Mouse (Mus musculus): ENCODE measurements around the gene Atg16l2.

Gene Atg16l2

DNA sequence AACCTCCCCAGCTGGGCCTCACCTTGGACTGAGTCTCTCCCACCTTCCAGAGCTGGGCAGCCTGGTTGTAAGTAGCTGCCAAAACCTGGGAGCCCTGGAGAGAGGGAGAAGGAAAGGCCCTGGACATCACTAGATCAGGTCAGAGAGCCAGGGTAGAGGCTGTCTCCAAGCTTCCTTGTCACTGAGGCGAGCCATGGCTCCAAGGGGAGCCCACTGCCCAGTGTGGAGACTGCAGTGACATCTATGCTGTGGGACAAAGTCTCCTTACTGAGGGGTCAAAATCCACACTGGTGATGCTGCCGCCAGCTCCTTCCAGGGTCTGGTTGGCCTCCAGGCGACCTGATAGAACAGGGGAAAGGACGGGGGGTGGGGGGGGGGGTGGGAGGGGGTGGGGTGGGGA is 10.0 kb downstream of the Atg16l2 start:
- DNase-seq (ENCODE audit: low read depth), result no peak

DNA sequence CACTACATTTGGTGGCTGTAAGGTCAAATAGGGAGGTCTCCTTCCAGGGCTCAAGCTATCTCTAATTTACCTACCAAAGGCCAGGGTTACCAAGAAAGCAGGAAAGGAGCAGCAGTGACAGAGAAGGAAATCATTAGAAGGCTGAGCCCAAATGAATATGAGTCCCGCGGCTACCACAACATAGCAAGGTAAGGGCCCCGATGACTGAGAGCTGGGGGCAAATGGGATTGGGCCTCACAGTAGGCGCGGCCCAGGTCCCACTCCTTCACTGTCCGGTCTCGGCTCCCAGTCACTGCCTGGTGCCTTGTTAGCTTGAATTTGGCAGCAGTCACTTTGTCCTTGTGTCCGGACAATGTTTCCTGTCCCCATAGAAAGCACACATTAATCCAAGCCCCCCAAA is 10.4 kb downstream of the Atg16l2 start:
- DNase-seq (ENCODE audit: low read depth), result no peak

DNA sequence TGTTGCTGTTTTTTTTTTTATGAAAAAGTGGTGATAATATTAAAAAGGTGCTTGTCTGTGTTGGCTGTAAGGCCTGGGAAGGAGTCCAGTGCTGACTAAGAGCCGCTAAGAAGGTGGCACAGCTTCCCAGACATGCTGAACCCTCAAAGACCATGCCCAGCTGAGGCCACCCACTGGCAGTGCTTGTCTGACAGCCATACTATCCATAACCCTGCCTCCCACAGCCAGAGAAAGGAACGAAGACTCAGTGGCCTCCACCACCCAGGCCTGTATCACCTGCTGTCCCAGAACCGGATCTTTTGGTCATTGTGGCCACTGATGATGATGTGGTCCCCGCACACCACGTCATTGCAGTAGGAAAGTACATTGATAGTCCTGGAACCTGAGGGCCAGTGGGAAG is 10.8 kb downstream of the Atg16l2 start:
- no peak for DNase-seq (ENCODE audit: low read depth)

DNA sequence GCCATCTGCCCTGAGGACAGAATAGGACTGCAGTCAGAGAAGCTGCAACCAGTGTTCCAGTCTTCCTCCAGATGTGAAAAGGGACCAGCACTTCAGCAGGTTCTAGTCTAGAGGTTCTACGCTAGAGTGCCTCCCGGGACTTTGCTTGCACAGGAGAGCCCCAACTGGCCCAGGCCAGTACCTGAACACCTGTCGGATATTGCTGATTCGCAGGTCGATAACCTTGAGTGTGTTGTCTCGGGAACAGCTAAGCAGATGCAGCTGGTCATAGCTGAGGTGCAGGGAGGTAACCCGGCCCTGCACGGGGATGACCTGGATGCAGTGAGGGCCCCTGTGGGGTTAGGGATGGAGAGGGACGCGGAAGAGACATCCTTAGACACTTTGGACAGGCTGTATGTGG is 11.7 kb downstream of the Atg16l2 start:
- no peak for DNase-seq (ENCODE audit: low read depth)

DNA sequence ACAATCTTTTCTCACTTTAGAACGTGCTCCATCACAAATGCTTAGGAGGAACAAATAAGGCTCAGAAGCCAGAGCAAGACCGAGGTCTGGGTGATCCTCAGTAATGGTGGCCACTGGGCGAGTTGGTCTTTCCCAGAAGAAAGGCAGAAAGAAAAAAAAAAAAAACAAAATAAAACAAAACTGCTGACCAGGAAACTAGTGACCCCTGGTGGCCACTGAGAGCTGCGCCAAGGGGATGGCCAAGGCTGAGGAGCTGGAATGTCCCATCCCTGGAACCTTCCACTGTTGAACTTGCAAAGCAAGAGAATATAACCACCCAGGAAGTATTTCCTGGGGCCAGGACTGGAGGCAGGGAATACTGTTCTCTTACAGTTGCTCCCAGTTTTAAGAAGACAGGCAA is 13.6 kb downstream of the Atg16l2 start:
- peak; percentile 70 for DNase-seq (ENCODE audit: low read depth)

DNA sequence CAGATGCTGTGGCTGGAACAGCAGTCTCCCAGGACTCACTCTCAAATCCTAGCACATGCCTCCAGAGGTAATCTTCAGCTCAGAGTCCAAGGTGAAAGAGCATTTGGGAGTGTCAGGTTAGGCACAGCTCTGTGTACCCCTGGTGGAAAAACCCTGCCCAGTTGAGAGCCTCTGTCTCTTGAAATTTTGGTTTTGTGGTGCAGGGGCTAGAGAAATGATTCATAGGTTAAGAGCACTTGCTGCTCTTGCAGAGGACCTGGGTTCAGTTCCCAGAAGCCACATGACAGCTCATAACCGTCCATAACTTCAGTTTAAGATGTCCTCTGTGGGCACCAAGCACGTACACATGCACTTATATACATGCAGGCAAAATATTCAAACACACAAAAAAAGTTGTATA is 14.2 kb downstream of the Atg16l2 start:
- DNase-seq (ENCODE audit: low read depth), result peak; percentile 57

DNA sequence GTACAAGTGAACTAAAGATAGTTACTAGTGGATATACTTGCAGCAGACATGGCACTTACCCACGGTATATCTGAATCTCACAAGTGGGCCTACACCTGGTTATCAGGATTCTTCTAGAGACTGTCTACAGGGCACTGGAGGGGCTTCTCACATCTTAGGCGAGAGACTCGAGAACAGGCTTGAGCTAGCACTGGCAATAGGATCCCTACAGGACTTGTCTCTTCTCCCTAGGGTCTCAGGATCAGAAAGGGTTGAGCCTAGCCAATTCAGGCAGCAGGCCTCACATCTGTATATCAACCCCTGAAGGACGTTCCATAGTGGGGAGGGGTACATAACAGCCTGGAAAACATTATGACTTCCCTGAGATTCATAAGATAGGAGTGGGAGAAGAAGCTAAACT is 15.2 kb downstream of the Atg16l2 start:
- no peak for DNase-seq (ENCODE audit: low read depth)

DNA sequence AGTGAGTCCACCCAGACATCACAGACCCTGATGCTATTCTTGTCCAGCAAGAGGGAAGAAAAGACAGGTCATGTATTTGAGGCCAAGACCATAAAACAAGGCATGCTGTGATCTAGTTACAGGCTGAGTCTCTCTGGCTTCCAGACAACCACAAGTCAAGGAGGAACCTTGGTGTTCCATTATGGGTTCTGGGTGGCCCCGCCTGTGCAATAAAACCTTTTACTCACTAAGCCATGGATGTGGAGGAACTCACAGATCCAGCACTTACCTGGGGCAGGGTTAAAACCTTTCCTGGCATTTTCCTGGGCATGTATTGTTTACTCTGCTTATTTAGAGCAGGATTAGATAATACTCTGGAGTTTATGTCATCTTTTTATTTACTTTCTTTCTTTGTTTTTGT is 17.5 kb downstream of the Atg16l2 start:
- no peak for DNase-seq (ENCODE audit: low read depth)

DNA sequence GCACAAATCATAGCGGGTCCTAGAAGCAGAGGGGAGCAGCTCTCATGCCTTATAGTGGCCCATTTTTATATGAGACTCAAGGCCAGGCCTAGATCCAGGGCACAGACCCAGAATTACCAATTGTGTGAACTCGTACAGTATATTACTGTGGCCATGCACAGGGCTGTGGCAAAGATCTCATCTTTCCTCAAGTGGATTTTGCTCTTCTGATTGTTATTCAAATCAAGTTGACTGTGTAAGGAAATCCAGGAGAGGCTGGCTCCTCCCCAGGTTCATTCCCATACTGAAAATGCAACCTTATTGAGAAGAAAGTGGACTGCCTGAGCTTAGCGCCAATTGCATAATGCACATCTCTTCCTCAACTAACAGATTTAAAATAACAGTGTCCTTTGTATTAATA is 19.3 kb downstream of the Atg16l2 start:
- no peak for DNase-seq (ENCODE audit: low read depth)

DNA sequence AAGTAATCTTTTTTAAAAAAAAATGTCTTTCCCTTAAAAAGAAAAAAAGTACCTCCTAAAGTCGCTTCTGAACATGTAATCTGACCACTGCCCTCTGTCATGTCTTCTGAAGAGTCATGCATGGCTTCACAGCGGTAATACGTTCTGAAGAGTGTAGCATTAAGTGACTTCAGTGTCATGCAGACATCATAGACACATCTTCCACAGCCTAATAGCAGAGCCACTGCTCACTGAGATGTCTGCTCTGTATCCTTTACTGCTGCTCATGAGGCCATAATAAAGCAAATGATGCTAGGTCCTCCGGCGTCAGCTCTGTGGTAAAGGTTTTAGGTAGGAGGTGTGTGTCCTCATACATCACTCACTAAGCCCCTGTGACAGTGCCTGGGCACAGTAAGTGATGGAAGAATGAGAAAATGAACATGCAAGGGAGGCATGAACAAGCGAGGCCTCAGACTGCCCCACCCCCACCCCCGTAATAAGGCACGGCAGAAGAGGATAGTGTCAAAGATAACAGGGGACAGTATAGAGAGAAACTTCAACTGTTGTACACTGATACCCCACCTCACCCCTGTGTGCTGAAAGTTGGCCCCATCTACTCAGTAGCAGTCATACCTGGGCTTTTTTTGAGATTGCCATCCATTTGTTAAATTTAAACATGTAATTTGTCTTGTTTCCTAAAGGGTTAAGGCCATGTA is 29.4 kb downstream of the Atg16l2 start:
- no peak for DNase-seq (ENCODE audit: low read depth)

DNA sequence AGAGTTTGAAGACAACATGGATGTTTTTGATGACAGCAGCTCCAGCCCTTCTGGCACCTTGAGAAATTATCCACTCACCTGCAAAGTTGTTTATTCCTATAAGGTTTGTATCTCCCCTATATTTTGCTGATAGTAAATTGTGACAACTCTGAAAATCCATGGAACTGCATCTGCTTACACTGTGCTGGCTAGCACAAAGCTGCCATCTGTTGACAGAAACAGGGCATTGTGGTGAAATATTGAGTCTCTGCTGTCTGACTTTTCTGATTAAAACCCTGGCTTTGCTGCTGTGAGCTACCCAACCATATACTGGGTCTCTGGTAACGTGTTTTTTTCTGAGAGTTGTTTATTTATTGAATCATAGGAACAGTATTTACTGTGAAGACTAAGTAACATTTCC is 30.4 kb downstream of the Atg16l2 start:
- DNase-seq (ENCODE audit: low read depth), result no peak

DNA sequence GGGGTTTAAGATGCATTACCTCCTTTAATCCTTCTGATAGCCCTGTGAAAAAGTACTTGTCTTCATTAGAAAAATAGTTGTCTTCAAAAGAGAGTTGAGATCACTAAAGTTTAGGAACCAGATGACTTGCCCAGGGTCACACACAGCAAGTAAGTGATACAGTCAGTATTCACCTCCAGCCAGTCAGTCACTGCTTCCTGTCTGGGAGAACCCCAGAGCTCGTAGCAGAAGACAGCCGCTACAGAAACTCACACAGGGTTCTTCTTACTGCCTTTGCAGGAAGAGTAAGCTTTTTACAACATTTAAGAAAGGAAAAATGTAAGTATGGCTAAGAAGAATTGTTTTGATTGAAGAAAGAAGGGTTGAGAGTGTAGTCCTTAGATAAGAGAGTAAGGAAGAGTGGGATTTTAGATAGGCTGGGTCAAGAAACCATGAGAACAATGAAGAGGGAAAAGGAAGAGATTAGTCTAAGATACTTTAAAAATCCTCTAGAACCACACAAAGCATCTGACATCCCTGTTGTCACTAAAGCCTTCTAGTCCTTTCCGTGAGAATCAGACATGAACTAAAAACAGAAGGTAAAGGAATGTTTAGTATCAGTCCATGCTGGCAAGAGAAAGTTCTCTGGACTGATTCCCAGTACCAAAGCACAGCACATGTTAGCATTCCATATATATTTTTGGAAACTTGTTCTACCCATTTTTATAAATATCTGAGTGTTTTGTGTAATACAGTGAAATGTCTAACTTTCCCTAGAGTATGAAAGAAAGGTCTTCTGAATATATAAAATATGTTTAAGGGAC is 34.4 kb downstream of the Atg16l2 start:
- DNase-seq (ENCODE audit: low read depth), result no peak

DNA sequence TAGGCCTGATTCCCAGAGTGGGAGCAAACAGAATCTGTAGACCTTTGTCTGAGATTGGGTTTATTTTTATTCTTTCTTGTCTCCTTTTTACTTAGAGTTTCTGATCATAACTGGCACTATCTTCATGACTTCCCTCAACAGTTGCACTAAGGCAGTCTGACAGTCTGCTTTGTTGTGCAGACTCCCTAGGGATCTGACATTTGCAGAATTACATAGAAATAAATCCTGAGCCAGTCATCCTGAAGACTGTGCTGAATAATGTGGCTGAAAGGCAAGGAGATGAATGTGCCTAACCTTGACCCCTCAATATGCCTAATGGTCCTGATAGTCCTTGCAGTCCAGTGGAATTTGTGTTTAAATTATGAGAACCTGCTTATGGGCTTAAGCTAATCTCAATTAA is 38.5 kb downstream of the Atg16l2 start:
- no peak for DNase-seq (ENCODE audit: low read depth)

DNA sequence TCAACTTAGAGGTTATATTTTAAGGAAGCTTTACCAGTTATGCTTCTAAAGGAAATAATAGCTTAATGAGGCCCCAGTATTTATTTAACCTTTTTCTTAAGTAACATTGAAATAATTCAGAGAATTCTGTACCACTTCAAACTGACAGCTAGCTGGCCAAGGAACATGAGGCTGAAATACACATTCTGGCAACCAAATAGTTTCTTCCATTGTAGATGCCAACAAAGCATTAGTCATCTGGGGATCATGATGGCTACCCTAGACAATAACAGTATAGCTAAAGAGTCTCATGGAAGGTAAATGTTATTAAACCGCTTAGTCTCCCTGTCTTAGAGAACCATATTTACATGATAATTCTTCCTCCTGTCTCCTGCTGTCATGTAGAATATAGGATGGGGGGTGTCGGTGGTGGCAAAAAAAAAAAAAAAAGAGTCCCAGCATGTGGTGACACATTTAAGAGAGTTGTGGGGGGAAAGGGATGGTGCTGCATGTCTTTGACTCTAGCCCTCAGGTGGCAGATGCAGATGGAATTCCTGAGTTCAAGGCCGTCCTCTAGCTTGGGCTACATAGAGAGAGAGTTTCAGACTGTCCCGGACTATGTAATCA is 40.0 kb downstream of the Atg16l2 start:
- no peak for DNase-seq (ENCODE audit: low read depth)

DNA sequence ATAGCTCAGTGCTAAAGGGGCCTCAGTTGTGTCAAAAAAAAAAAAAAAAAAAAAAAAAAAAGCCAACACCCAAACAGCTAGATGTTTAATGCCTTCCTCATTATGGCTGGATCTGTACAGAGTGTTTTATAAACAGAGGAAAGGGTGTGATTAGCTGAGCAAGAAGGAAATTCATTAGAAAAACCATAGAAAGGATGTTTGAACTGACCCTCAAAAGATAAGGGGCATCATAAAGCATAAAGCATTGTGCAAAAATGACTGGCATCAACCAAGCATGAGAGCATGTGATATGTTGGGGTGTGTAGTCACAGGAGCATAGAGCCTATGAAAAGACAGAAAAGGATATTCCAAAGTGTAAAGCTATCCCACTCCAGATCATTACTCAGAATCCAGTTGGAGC is 43.6 kb downstream of the Atg16l2 start:
- no peak for DNase-seq (ENCODE audit: low read depth)

DNA sequence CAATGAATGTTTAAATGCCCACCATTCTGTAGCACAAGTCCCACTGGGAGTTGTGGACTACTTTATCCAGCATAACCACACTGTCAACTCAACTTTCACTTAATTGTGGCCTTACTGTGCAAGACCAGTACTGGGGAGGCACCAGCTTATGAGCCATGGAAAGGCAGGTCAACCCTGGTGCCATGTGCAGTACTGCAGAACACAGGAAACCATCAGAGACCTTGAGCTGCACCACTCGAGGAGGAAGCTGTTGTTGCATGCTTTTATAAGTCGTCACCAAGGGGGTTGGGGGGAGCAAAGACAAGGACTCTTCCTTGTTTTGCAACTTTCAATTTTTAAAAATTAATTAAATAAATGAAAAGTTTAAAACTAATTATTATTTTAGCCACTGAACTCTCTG is 49.0 kb downstream of the Atg16l2 start:
- no peak for DNase-seq (ENCODE audit: low read depth)

DNA sequence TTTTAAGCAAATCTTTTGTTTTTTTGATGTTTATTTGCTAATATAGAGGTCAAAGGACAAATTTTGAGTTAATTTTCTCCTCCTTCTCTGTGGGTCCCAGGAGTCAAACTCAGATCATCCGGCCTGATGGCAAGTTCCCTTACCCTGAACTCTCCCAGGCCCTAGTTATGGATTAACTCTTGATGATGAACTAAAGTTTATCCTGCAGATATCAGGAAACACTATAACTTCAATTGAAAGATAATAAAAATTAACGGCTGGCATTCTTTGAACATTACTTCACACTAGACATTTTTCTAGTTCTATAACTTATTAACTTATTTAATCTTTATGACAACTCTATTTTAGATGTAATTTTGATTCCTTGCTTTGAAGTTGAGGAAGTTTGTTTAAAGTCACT is 52.9 kb downstream of the Atg16l2 start:
- no peak for DNase-seq (ENCODE audit: low read depth)

DNA sequence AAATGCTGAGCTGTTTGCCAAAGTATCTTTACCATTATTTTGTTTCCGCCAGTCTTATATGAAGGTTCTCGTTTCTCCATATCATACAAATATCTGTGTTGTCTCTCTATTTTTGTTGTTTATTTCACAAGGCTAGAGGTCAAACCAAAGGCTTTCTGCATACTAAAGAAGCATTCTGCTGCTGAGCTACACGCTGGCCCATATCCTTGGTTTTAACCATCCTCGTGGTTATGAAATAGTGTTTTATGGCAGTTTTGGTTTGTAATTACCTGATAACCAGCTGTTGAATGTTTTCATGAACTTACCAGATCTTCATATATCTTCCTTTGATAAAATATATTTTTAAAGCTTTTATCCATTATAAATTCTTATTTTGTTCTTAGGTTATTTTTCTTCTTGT is 53.3 kb downstream of the Atg16l2 start:
- no peak for DNase-seq (ENCODE audit: low read depth)

DNA sequence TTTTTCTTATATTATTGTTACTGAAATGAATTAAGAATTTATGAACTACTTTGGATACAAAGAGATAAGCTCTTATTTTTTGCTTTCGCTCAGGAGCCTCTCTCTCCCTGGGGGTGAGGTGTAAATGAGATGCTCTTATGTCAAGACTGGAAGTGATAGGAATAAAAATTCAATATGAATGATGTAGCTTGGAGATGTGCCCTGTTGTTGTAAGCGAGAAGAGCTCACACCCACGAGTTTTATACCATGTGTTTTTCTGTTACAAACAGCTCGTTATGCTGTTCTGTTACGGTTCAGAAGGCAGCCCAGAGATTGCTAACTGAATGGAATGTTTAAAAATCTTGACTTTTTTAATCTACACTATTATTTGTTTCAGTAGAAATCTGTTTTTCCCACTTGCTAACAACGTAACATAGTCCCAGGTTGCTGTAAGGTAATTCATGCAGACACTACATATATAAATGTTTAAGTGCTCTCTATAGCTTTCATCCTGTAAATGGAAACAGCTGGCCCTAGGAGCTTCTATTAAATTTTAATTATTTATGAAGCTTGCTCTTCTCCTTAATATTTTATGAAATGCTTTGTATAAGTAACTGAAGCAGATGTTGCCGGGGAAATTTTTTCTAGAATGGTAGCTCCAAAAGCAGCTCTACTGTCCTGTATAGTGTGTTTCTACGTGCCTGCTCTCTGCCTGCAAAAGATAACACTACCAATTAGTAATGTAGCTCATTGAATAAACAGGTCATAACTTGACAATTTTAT is 65.2 kb downstream of the Atg16l2 start:
- DNase-seq (ENCODE audit: low read depth), result no peak

DNA sequence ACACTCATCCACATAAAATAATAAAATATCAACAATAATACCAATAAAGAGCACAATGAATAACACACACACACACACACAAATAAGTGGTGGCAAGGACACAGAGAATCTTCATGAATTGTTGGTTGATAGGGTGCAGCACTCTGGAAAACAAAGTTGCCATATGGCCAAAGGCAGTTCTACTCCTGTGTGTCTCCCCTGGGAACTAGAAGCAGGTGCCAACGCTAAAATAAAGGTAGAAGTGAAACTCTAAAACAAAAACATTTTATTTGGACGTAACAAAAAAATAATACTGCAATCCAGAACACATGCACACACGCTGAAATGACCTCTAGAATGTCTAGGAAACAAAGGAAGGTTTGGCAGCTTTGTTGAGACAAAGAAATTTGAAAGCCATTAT is 69.3 kb downstream of the Atg16l2 start:
- no peak for DNase-seq (ENCODE audit: low read depth)

DNA sequence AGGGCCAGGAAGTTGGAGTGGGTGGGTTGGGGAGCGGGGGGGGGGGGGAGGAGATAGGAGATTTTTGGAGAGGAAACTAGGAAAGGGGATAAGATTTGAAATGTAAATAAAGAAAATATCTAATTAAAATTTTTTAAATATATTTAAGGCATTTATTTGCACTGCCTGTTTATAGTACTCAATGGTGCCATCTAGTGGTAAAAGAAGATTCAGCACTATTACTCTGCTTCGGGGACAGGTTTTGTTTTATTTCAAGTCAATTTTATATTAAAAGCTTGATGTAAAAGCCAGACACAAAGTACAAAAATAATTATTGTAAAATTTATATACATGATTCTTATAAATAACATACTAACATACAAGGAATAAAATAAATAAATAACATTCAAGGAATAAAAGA is 70.6 kb downstream of the Atg16l2 start:
- peak; percentile 80 for DNase-seq (ENCODE audit: low read depth)

DNA sequence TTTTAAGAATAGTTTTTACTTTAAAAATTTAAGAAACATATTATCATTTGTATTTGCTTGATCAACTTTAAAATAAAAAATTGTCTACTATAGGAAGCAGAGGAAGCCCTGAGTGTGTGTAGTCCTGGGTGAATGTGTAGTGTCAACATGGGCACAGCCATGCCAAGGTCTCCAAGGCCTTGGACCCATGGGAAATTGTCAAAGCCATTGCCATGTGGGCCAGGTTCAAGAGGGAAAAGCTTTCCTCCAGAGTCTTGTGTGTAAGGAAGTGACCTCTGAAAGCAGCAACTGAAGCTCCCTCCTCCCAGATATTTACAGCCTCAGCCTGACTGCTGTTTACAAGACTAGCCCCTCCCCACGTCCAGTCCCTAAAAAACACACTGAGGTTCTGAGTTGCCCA is 72.7 kb downstream of the Atg16l2 start:
- no peak for DNase-seq (ENCODE audit: low read depth)

DNA sequence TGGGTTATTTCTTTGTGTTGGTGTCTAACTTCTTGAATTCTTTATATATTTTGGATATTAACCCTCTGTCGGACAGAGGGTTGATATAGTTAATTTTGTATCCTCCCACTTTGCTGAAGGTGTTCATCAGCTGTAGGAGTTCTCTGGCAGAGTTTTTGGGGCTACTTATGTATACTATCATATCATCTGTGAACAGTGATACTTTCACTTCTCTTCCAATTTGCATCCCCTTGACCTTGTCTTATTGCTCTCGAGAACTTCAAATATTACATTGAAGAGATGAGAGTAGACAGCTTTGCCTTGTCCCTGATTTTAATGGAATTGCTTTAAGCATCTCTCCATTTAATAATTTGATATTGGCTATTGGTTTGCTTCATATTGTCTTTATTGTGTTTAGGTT is 78.5 kb downstream of the Atg16l2 start:
- no peak for DNase-seq (ENCODE audit: low read depth)

Data from induced T-regulatory cell, adult 2 months (primary cell).